14 mouse cellular contexts compared by ENCODE assay signal in the genomic region with DNA sequence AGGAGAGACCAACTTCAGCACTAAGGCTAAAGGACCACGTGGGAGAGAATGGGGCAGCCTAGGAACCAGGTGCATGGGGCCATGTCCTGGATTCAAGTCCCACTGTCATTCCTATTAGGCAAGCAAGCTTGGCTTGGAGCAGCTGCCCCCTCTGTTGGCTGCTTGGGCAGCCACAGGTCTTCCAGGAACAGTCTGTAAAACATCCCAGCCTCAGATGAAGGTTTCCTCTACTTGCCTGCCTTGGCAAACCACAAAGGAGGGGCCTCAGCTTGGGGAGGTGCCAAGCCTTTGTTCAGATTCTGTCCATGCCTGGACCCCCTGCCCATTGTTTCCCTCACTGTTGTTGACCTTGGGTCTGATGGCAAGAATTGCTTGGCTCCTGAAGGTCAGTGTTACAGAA. TPM values are rescaled to one million over a fixed set of nuclear protein-coding genes. Genes with fewer than 3 reads are reported as not detected.
DNase-seq lines count a peak whose midpoint lies in the region; ATAC-seq and TF ChIP-seq lines count a peak whose summit lies in the region.
"Had no signal": no experiment of that assay in that cellular context is flagged by ENCODE, and none has a peak within 500 bp of the region (broad histone marks: within the 10 kb centered on the region; RNA-seq: fewer than 3 reads in every experiment).

No protein-coding gene starts in this region.

- ATAC-seq in lung, embryonic 14.5 days (ENCODE audit: insufficient read depth): no peak

- WGBS in lung, embryonic 14.5 days: 38% methylated on average over 1 of the region's 1 CpGs
- 17% methylated on average over 1 of the region's 1 CpGs for WGBS in small intestine, adult 2 months
- WGBS in cerebellum, adult 2 months: 56% methylated on average over 1 of the region's 1 CpGs

- no peak overlapping the region for H3K9ac ChIP-seq in lung, embryonic 14.5 days
- H3K9ac ChIP-seq: embryonic facial prominence, embryonic 12.5 days; hindbrain, embryonic 15.5 days had no signal

- TF ChIP-seq CTCF in lung, embryonic 14.5 days (IDR thresholded peaks at IDR 0.05; ENCODE audit: low read depth): peak; percentile 44
- TF ChIP-seq CTCF in small intestine, adult 2 months (IDR thresholded peaks at IDR 0.05; ENCODE audit: extremely low read depth, insufficient read length, insufficient replicate concordance, low read depth, low read length): peak; percentile 39; the same call in 1 of the 2 replicates
- TF ChIP-seq CTCF in cerebellum, adult 2 months (IDR thresholded peaks at IDR 0.05; ENCODE audit: borderline replicate concordance, insufficient read depth, low read depth, low read length): no peak

- no peak overlapping the region for H3K27ac ChIP-seq in lung, embryonic 14.5 days (ENCODE audit: low read depth)
- peak overlapping the region; percentile 92 for H3K27ac ChIP-seq in small intestine, adult 2 months (ENCODE audit: insufficient read depth, low read depth, low read length)
- no peak overlapping the region for H3K27ac ChIP-seq in cerebellum, adult 2 months (ENCODE audit: insufficient read depth, low read length)
- H3K27ac ChIP-seq: embryonic facial prominence, embryonic 12.5 days; hindbrain, embryonic 15.5 days had no signal

- H3K4me3 ChIP-seq in lung, embryonic 14.5 days (ENCODE audit: low read depth, low read length): no peak overlapping the region
- H3K4me3 ChIP-seq in small intestine, adult 2 months (ENCODE audit: low read depth, low read length): no peak overlapping the region
- H3K4me3 ChIP-seq in cerebellum, adult 2 months (replicated peaks; ENCODE audit: insufficient read depth, low read depth, low read length): no peak overlapping the region
- H3K4me3 ChIP-seq: embryonic facial prominence, embryonic 12.5 days; hindbrain, embryonic 15.5 days had no signal

- peaks cover 5% of the 10 kb centered on the region; the same call in 1 of the 2 replicates for H3K4me1 ChIP-seq in lung, embryonic 14.5 days (ENCODE audit: insufficient read depth)
- peaks cover 45% of the 10 kb centered on the region for H3K4me1 ChIP-seq in small intestine, adult 2 months (ENCODE audit: control insufficient read depth, insufficient read depth, insufficient read length, low read length)
- no peaks in the 10 kb centered on the region for H3K4me1 ChIP-seq in cerebellum, adult 2 months (ENCODE audit: control insufficient read depth, insufficient read depth, low read length)
- H3K4me1 ChIP-seq: hindbrain, embryonic 15.5 days had no signal

- H3K4me2 ChIP-seq in lung, embryonic 14.5 days: no peak overlapping the region
- H3K4me2 ChIP-seq: embryonic facial prominence, embryonic 12.5 days; heart, embryonic 11.5 days; hindbrain, embryonic 15.5 days had no signal

- peak; percentile 33 for DNase-seq in adrenal gland, postnatal 14 days
- no peak for DNase-seq in adrenal gland, postnatal 4 days (ENCODE audit: low spot score in 2 of 2)
- DNase-seq in lung, embryonic 14.5 days: peak; percentile 53
- DNase-seq in lung, postnatal 14 days: no peak
- DNase-seq in liver: peak; percentile 62
- DNase-seq in cerebellum, adult 2 months: no peak
- no peak for DNase-seq in T-cell, adult 2 months (ENCODE audit: low spot score)
- DNase-seq: cerebellum, postnatal 25 days had no signal

- no peak for TF ChIP-seq POLR2A in small intestine, adult 2 months (IDR thresholded peaks at IDR 0.05; ENCODE audit: low read depth, low read length)
- no peak for TF ChIP-seq POLR2A in cerebellum, adult 2 months (IDR thresholded peaks at IDR 0.05; ENCODE audit: borderline replicate concordance, insufficient read depth, low read length)

- no peaks in the 10 kb centered on the region for H3K36me3 ChIP-seq in lung, embryonic 14.5 days (ENCODE audit: insufficient read depth)
- no peaks in the 10 kb centered on the region for H3K36me3 ChIP-seq in small intestine, adult 2 months (ENCODE audit: control insufficient read depth, insufficient read depth, low read length)
- H3K36me3 ChIP-seq: embryonic facial prominence, embryonic 12.5 days; hindbrain, embryonic 15.5 days had no signal

- H3K27me3 ChIP-seq in lung, embryonic 14.5 days (ENCODE audit: insufficient read depth, low read length): no peaks in the 10 kb centered on the region
- no peaks in the 10 kb centered on the region for H3K27me3 ChIP-seq in small intestine, adult 2 months (ENCODE audit: control insufficient read depth, insufficient read depth, low read length)
- no peaks in the 10 kb centered on the region for H3K27me3 ChIP-seq in cerebellum, adult 2 months (ENCODE audit: control insufficient read depth, insufficient read depth, low read length)
- H3K27me3 ChIP-seq: embryonic facial prominence, embryonic 12.5 days; hindbrain, embryonic 15.5 days had no signal

- no peaks in the 10 kb centered on the region for H3K9me3 ChIP-seq in lung, embryonic 14.5 days (ENCODE audit: low read depth, low read length)
- H3K9me3 ChIP-seq: embryonic facial prominence, embryonic 12.5 days; hindbrain, embryonic 15.5 days had no signal

RNA-seq across cellular contexts. Expression of a gene that starts 11.4 kb away (rescaled TPM):
- total RNA-seq in adrenal gland, postnatal 14 days (2021): 265 and 326 TPM in 2 replicates
- 10 to 100 TPM; 71.4 to 78.1 TPM for total RNA-seq in adrenal gland, postnatal 4 days (2021)
- 4.0 and 4.4 TPM in 2 replicates for polyA plus RNA-seq in lung, embryonic 14.5 days (2014; fragmentation: Nextera tagmentation; extraction: Ambion mirVana)
- polyA plus RNA-seq in small intestine, adult 2 months (2012; rRNA removed): 56.3 and 310 TPM in 2 replicates
- 2.0 and 4.4 TPM in 2 replicates for polyA plus RNA-seq in cerebellum, adult 2 months (2012; rRNA removed)

RNA-seq across cellular contexts. Expression of a gene that starts 51.3 kb away (rescaled TPM):
- not detected in 2 replicates for total RNA-seq in adrenal gland, postnatal 14 days (2021)
- not detected for total RNA-seq in adrenal gland, postnatal 4 days (2021)
- polyA plus RNA-seq in lung, embryonic 14.5 days (2014; fragmentation: Nextera tagmentation; extraction: Ambion mirVana): not detected in 2 replicates
- polyA plus RNA-seq in small intestine, adult 2 months (2012; rRNA removed): 0.15 and 0.18 TPM in 2 replicates
- polyA plus RNA-seq in cerebellum, adult 2 months (2012; rRNA removed): not detected in 2 replicates
- total RNA-seq: left cerebral cortex, postnatal 25 days had no signal
- polyA plus RNA-seq: embryonic facial prominence, embryonic 12.5 days; heart, embryonic 11.5 days; hindbrain, embryonic 15.5 days; spleen, adult 2 months had no signal

Comparison
In these comparisons a context has a peak if more than half of its experiments do, and no peak if none do; other contexts are left out.
1. DNase-seq: peak in adrenal gland, postnatal 14 days (single experiment), lung, embryonic 14.5 days (single experiment) and liver (single experiment); none in adrenal gland, postnatal 4 days (0 of 2), lung, postnatal 14 days (single experiment), cerebellum, adult 2 months (0 of 2) and T-cell, adult 2 months (single experiment).
2. RNA of a gene that starts 11.4 kb away (polyA plus RNA-seq): 56.3 to 310 TPM in small intestine, adult 2 months; 4.0 to 4.4 TPM in lung, embryonic 14.5 days and 2.0 to 4.4 TPM in cerebellum, adult 2 months; every median in the first group is over 10 times any median in the second.